Comparison of ENCODE assay signal across 8 mouse cellular contexts in the genomic region with DNA sequence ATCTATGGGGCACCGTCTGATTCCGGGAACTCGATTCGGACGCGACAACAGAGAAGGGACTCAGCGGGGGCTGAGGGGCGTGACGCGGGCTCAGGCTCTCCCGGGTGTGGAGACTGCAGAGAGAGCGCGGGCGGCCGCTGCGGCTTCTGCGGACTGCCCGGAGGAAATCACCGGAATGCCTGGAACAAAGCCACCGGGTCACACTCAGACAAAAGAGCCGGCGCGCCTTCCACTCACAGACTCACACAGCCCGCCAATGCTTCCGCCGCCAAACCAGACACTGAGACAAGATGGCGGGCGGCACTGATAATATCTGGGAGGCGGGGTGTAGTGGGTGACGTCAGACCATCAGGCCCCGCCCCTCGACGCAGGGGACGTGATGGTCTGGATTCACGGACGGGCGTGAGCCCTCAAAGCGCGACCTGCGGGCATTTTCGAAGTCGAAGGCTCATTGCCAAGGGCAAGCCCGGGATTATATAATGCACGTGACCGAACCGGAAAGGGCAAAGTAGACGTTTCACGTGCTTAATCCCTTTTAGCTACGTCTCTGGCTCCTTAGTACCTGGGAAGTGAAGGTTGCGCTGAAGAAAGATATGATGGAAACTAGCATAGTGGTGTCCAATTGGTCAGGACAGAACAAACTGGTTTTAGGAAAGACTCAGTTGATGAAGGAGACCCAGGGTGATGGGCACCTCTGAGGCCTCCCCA. TPM values are rescaled to one million over a fixed set of nuclear protein-coding genes. Genes with fewer than 3 reads are reported as not detected.
DNase-seq lines count a peak whose midpoint lies in the region; ATAC-seq and TF ChIP-seq lines count a peak whose summit lies in the region.

TSS of gene Wsb1 (minus strand) at position 281 of the 708 bp plus-strand sequence.

- peak; percentile 80 for ATAC-seq in activated CD4-positive, CD25-positive, alpha-beta regulatory T cell, adult 4 months
- ATAC-seq in megakaryocyte progenitor cell, adult 5-6 weeks (replicated peaks; ENCODE audit: poor library complexity): peak; percentile 96

- H3K4me3 ChIP-seq in cortical plate, adult 2 months (ENCODE audit: insufficient read depth, low read length): peak within 1 kb of the TSS; percentile 86

- peak; percentile 92 for DNase-seq in gastrocnemius, postnatal 10 days
- DNase-seq in induced T-regulatory cell, adult 2 months (ENCODE audit: low read depth): peak; percentile 96
- peak; percentile 80 to 94 for DNase-seq in left cerebral cortex, adult 9 months (ENCODE audit: low spot score in 2 of 2)
- peak; percentile 92 for DNase-seq in right cerebral cortex, postnatal 14 days
- DNase-seq in urinary bladder, postnatal 36 days (ENCODE audit: low spot score in 2 of 2): peak; percentile 90 to 92

- TF ChIP-seq POLR2A in cortical plate, adult 2 months (IDR thresholded peaks at IDR 0.05; ENCODE audit: extremely low read depth, insufficient read depth, low read length): peak; percentile 99

- peak within 1 kb of the TSS; percentile 74 for H3K27ac ChIP-seq in cortical plate, adult 2 months (ENCODE audit: insufficient read depth, low read length)

- TF ChIP-seq CTCF in cortical plate, adult 2 months (IDR thresholded peaks at IDR 0.05; ENCODE audit: extremely low read depth, insufficient read depth, low read length): no peak

- peaks cover 3% of the 10 kb centered on the region; the same call in 1 of the 2 replicates for H3K4me1 ChIP-seq in cortical plate, adult 2 months (ENCODE audit: control insufficient read depth, insufficient read depth, low read length)

RNA-seq across cellular contexts. Expression of gene Wsb1, which starts in this region (rescaled TPM):
- polyA plus RNA-seq in activated CD4-positive, CD25-positive, alpha-beta regulatory T cell, adult 4 months (2017; shearing (Covaris generic)): 10 to 100 TPM; 81.8 to 88.3 TPM
- 181 and 213 TPM in 2 replicates for polyA plus RNA-seq in cortical plate, adult 2 months (2012; rRNA removed)
- total RNA-seq in gastrocnemius, postnatal 10 days (2021): 10 to 100 TPM; 32.1 to 44.6 TPM
- 216 and 218 TPM in 2 replicates for total RNA-seq in megakaryocyte progenitor cell, adult 5-6 weeks (2015)
- 129 and 141 TPM in 2 replicates for total RNA-seq in megakaryocyte progenitor cell, adult 5-6 weeks (2017)

Comparison
In these comparisons a context has a peak if more than half of its experiments do, and no peak if none do; other contexts are left out.
1. Peak in every context shown above with its lines: DNase-seq, ATAC-seq, H3K4me3 ChIP-seq and H3K27ac ChIP-seq.